Comparison of ENCODE assay signal across 26 mouse cellular contexts in the genomic region with DNA sequence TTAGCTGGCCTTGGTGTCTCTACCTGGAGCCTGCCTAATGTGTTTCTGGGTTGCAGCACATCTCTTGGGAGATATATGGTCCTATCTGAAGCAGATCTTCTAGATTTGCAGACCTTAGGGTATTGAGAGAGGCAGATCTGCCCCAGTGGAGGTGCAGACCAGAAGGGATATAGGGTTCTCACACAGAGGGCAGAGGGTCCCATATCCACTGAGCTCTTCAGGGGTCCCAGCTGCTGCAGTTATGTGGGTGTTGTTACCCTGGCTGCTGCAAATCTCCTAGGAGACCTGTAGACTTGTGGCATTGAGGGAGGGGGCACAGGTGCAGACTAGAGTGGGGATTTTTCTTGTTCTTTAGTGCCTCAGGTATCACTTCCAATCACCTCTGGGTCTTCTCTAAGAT.
"Had no signal": no experiment of that assay in that cellular context is flagged by ENCODE, and none has a peak within 500 bp of the region (broad histone marks: within the 10 kb centered on the region; RNA-seq: fewer than 3 reads in every experiment).

No protein-coding gene starts in this region.

- ATAC-seq: forebrain, postnatal 0 days; hindbrain, postnatal 0 days; intestine, embryonic 16.5 days had no signal

- H3K4me3 ChIP-seq: heart, adult 2 months; heart, embryonic 13.5 days; heart, embryonic 15.5 days; hindbrain, embryonic 12.5 days; kidney, embryonic 15.5 days; limb, embryonic 13.5 days; limb, embryonic 15.5 days had no signal

- DNase-seq: forebrain, postnatal 0 days; gastrocnemius, postnatal 14 days; gastrocnemius, postnatal 36 days; heart, adult 11 months; heart, adult 2 months; heart, postnatal 14 days; heart, postnatal 36 days; kidney, adult 11 months; kidney, adult 2 months; kidney, adult 9 months; kidney, postnatal 14 days; kidney, postnatal 36 days; layer of hippocampus, adult 9-11 months; layer of hippocampus, postnatal 36 days; left cerebral cortex, postnatal 4 days had no signal

- H3K9me3 ChIP-seq: heart, embryonic 13.5 days; heart, embryonic 15.5 days; hindbrain, embryonic 12.5 days; kidney, embryonic 15.5 days; limb, embryonic 13.5 days; limb, embryonic 15.5 days had no signal

- H3K9ac ChIP-seq: forebrain, postnatal 0 days; heart, embryonic 13.5 days; heart, embryonic 15.5 days; hindbrain, embryonic 12.5 days; hindbrain, embryonic 14.5 days; kidney, embryonic 15.5 days; limb, embryonic 13.5 days; limb, embryonic 15.5 days had no signal

- H3K4me1 ChIP-seq: heart, embryonic 13.5 days; heart, embryonic 15.5 days; hindbrain, embryonic 12.5 days; kidney, embryonic 15.5 days; limb, embryonic 13.5 days; limb, embryonic 15.5 days had no signal

- H3K36me3 ChIP-seq: heart, embryonic 15.5 days; hindbrain, embryonic 12.5 days; limb, embryonic 13.5 days; limb, embryonic 15.5 days had no signal

- H3K4me2 ChIP-seq: heart, embryonic 11.5 days; heart, embryonic 13.5 days; heart, embryonic 15.5 days; hindbrain, embryonic 12.5 days; hindbrain, embryonic 14.5 days; kidney, embryonic 15.5 days; limb, embryonic 13.5 days; limb, embryonic 15.5 days had no signal

- H3K27me3 ChIP-seq: heart, embryonic 13.5 days; heart, embryonic 15.5 days; hindbrain, embryonic 12.5 days; kidney, embryonic 15.5 days; limb, embryonic 13.5 days; limb, embryonic 15.5 days had no signal

- H3K27ac ChIP-seq: heart, adult 2 months; heart, embryonic 13.5 days; heart, embryonic 15.5 days; hindbrain, embryonic 12.5 days; hindbrain, embryonic 14.5 days; hindbrain, postnatal 0 days; kidney, embryonic 15.5 days; kidney, postnatal 0 days; limb, embryonic 13.5 days; limb, embryonic 15.5 days had no signal
